Mouse (Mus musculus) megakaryocyte, embryonic 14.5 days (primary cell): Measurements from ENCODE around the gene Mcoln1.

ENCODE experiments used
- FLI1 ChIP-seq: IDR thresholded peaks from 2 replicates; pipeline ENCODE4 v1.6.1; 2012; ENCODE audit warnings: low read length, inconsistent platforms, mixed read lengths
- GATA1 ChIP-seq: IDR thresholded peaks from 3 replicates; pipeline ENCODE4 v1.6.1; 2012; ENCODE audit warnings: mixed read lengths, low read length, inconsistent platforms, borderline replicate concordance

GRCm38 (mm10) chr8:3536940-3537339, 36.7 kb downstream of the Mcoln1 start:
- no peak for TF ChIP-seq GATA1
- TF ChIP-seq FLI1: no peak
